Mouse (Mus musculus): Measurements from ENCODE around the gene Nrtn.
A peak's percentile ranks its signal among the peaks of the same experiment; 100 is the strongest.

Nrtn gene

GRCm38 (mm10) chr17:56717363-56718058 is 39.8 kb downstream of the Nrtn start, which contains the start of the genes Ndufa11 and Vmac:
Gene Ndufa11 (plus strand): TSS chr17:56717767.
Gene Vmac (minus strand): TSS chr17:56718022.
- DNase-seq, result peak; percentile 93

GRCm38 (mm10) chr17:56716655-56717362 is 40.5 kb downstream of the Nrtn start:
- peak; percentile 98 for DNase-seq

GRCm38 (mm10) chr17:56715914-56716654 is 41.2 kb downstream of the Nrtn start:
- DNase-seq, result peak; percentile 61

GRCm38 (mm10) chr17:56715360-56715759 is 42.0 kb downstream of the Nrtn start:
- DNase-seq, result peak; percentile 51

GRCm38 (mm10) chr17:56709708-56710107 is 47.6 kb downstream of the Nrtn start:
- no peak for DNase-seq

GRCm38 (mm10) chr17:56708692-56709091 is 48.6 kb downstream of the Nrtn start:
- no peak for DNase-seq

- no peak for DNase-seq
Measured at GRCm38 (mm10) chr17:56706515-56706914, 50.8 kb downstream of the Nrtn start.

- no peak for DNase-seq
Measured at GRCm38 (mm10) chr17:56703038-56703437, 54.3 kb downstream of the Nrtn start.

Data from cerebellum, adult 9-10 months (tissue).